Mouse (Mus musculus): ENCODE data around the gene Slc5a3. TPM values are rescaled to one million over a fixed set of nuclear protein-coding genes. Genes with fewer than 3 reads are reported as not detected.

Gene Slc5a3
- total RNA-seq, 2 experiments from 2014 or later: 5.2 to 8.8 TPM

DNA sequence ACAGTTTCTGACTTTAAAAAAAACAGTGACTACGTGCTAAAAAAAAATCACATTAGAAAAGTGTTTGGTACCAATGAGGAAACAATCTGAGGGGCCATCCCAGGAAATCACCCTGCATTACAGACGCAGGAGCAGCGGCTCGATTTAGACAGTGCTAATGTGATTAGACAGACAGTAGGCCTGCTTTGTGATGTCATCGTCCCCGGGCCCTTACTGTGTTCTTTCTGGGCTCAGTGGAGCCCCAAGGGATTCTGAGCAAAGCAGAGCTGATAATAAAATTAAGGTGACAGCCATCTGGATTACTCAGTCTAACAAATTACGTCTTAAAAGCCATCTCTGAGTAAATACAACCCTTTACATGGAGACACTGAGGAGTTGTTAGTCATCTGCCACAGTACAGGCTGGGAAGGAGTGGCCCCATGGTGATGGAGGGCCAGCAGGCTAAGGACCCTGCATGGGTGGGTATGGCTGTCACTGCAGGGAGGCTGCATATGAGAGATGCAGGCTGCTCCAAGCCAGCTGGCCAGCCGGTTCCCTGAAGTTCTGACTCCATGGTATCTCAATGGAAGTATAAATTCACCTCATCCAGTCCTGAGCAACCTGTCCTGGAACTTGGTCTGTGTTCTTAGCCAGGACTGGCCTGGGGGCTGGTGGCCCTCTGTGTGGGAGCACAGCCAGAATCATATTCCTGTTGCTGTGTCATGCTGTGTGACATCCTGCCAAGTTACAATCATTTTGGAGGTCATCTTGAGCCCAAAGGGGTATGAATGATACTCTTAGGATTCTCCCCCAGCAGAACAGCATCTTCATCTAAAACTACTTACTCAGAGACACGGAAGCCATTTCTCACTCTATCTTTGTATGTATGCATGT lies 59.5 kb downstream of the Slc5a3 start:
- DNase-seq (ENCODE audit: low spot score in 2 of 2): no peak

DNA sequence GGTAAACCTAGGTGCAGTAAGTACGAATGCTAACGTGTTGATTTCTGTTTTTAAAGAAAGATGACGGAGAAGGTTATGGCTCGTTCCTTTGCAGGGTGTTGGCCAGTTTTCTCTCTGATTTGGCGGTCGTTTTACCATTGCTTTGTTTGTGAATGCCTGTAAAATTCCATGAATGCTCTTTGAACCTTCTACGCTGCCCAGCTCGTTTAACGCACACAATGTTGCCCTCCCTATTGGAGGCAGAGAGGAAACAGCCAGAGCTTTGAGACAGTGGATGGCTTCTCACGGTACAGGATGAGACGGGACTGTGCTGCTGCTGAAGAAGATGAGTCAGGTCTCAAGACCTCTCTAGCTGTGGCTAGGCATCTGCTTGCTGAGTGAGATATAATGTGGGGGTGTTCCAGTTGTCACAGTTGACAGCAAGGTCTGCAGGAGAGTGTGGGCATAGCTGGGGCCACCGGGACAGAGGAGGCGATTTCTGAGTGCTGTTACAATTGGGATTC lies 60.9 kb downstream of the Slc5a3 start:
- no peak for DNase-seq (ENCODE audit: low spot score in 2 of 2)

DNA sequence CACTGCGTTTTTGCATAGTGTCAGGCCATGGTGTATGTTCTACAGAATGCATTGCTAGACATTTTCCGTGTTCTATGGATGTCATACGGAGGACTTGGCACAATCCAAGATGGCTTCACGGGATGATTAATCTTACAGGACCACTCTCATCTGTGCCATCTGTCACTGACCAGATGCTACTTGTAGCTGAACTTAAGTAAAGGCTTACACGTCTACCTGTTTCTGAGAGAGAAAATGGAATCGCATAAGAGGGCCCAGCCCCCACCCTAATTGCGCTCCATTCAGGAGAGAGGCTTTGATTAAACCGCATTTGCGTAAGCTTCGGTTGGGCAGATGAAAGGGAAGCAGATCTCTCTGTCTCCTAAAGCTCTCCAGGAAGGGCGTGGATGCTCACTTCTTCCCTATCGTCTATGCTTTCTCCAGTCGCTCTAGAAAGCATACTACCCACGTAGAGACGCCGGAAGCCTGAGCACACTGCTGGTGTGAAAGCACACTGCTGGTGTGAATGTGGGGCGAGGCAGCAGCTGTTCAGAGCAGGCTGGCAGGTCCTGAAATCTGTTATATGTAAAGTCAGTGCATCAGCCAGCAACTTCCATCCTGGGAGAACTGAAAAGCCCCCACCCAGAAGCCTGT lies 62.9 kb downstream of the Slc5a3 start:
- no peak for DNase-seq (ENCODE audit: low spot score in 2 of 2)

DNA sequence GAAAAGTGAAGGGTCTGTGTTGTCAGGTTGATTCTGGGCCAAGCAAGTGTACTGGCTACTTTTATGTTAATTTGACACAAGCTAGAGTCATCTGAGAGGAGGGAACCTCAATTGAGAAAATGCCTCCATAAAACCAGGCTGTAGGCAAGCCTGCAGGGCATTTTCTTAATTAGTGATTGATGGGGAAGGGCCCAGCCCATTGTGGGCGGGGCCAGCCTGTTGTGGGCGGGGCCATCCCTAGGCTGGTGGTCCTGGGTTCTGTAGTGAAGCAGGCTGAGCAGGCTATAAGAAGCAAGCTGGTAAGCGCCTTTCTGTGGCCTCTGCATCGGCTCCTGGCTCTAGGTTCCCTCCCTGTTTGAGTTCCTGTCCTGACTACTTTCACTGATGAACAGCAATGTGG lies 69.1 kb downstream of the Slc5a3 start:
- DNase-seq (ENCODE audit: low spot score in 2 of 2): no peak

DNA sequence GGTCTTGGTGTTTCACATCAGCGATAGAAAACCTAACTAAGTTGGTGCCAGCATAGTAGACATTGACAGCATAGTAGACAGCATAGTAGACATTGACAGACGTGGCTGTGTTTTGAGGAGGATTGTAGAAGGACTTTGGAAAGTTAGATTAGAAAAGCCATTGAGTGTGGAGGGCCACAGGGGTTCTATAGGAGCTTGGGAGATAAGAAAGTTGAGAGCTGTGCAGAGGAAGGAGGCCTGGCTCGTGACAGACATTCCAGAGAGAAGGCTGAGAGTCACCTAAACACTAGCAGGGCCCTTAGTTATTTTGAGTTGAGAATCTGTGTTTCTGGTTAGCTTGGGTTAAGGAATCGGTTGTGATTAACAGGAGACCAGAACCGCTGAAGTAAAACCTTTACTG lies 69.5 kb downstream of the Slc5a3 start:
- DNase-seq (ENCODE audit: low spot score in 2 of 2): no peak

DNA sequence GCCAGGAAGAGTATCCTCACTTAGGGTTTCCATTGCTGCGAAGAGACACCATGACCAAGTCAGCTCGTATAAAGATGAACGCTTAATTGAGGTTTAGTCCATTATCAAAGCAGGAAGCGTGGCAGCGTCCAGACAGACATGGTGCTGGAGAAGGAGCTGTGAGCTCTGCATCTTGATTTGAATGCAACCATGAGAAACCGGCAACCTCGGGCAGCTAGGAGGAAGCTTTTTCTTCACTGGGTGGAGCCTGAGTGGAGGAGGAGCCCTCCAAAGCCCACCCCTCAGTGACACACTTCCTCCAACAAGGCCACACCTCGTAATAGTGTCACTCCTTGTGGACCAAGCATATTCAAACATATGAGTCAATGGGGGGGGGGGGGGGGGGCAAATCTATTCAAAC lies 71.7 kb downstream of the Slc5a3 start:
- no peak for DNase-seq (ENCODE audit: low spot score in 2 of 2)

GRCm38 (mm10) chr16:92132511-92132910 lies 74.4 kb downstream of the Slc5a3 start:
- DNase-seq (ENCODE audit: low spot score in 2 of 2): no peak

DNA sequence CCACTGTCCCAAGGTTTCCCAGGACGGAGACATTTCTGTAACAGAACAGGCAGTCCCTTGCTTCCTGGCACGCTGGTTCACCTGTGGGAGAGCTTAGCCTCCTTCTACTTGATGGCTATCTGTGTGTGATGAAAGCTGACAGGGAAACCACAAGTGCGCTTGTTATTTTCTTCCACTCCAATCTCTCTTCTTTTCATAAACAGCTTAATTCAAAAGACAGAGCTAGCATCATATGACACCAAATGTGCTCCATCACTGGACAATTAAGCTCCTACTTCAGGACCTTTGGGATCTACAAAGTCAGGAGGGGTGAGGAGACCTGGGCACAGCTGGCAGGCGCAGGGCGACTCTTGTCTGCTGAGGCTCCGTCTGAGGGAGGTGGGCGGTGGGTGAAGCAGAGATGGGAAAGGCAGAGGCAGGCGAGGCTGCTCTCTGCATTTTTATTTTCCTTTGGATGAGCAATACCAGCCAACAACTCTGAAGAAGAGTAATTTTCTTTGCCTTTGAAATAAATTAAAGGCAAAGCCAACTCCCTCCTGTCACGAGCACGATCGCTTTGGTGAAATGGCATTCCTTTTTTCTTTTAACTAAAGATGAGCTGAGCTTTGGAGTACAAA lies 76.1 kb downstream of the Slc5a3 start:
- DNase-seq (ENCODE audit: low spot score in 2 of 2): no peak

DNA sequence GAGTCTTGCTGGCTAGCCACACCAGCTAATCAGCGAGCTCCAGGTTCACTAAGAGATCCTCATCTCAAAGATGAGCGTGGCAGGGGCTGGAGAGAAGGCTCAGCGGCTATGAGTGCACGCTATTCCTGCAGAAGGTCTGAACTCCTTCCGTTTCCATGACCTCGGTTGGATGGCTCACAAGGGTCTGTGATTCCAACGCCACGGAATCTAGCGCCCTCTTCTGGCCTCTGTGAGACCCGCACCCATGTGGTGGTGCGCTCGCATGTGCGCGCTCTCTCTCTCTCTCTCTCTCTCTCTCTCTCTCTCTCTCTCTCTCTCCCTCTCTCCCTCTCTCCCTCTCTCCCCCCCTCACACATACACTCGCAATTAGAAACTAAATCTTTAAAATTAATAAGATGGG lies 78.2 kb downstream of the Slc5a3 start:
- no peak for DNase-seq (ENCODE audit: low spot score in 2 of 2)

Other genes with a start within 250 kb of the Slc5a3 start
- gene Mrps6, start 52 bp upstream of the Slc5a3 start, total RNA-seq (2021): 10 to 100 TPM; 20.9 to 23.8 TPM
- under 1 TPM in 1 of 2 experiments, not detected in 1; 0.32 TPM for gene Gm49711, start within 50 bp of the Slc5a3 start, total RNA-seq (2021)
- not detected for gene Kcne2, start 234.1 kb downstream of the Slc5a3 start, total RNA-seq (2021)
- 10 to 100 TPM; 71.7 to 72.1 TPM for gene Smim11, start 243.0 kb downstream of the Slc5a3 start, total RNA-seq (2021)

All from gastrocnemius, postnatal 4 days (tissue).